Mouse (Mus musculus) hindbrain, embryonic 13.5 days (tissue): ENCODE measurements around the gene Ypel2. TPM values are rescaled to one million over a fixed set of nuclear protein-coding genes. Genes with fewer than 3 reads are reported as not detected.
"Not testable (repeated sequence)": the region's sequence is repeated elsewhere in the genome, so short reads cannot be mapped to it uniquely, and the experiment has no call there.

Source experiments
- ATAC-seq: fragments of 200-750 bp; cut with Nextera tagmentation; 2 replicates; pipeline ENCODE4 v1.8.0; 2017; ENCODE audit warnings: moderate TSS enrichment; ENCODE audit not compliant: low FRiP score
- H3K27ac ChIP-seq: fragments of 300-500 bp; sonication (generic); 2 replicates; pipeline ENCODE4 v1.5.1; 2015; ENCODE audit warnings: inconsistent platforms, mild to moderate bottlenecking, moderate library complexity
- H3K27me3 ChIP-seq: fragments of 300-500 bp; sonication (generic); 2 replicates; pipeline ENCODE4 v1.6.1; 2015; ENCODE audit warnings: mild to moderate bottlenecking, inconsistent platforms
- H3K36me3 ChIP-seq: fragments of 300-500 bp; sonication (generic); 2 replicates; pipeline ENCODE4 v1.6.1; 2015; ENCODE audit warnings: mild to moderate bottlenecking, inconsistent platforms
- H3K4me1 ChIP-seq: fragments of 300-500 bp; sonication (generic); replicated peaks from 2 replicates; pipeline ENCODE4 v1.6.1; 2015; ENCODE audit warnings: inconsistent platforms
- H3K4me2 ChIP-seq: fragments of 300-500 bp; sonication (generic); 2 replicates; pipeline ENCODE4 v1.6.1; 2015; ENCODE audit warnings: inconsistent platforms, mild to moderate bottlenecking, moderate library complexity
- H3K4me3 ChIP-seq: fragments of 300-500 bp; sonication (generic); 2 replicates; pipeline ENCODE4 v1.5.1; 2015; ENCODE audit warnings: mild to moderate bottlenecking, inconsistent platforms
- H3K9ac ChIP-seq: fragments of 300-500 bp; sonication (generic); 2 replicates; pipeline ENCODE4 v1.6.1; 2015; ENCODE audit warnings: mild to moderate bottlenecking, inconsistent platforms
- H3K9me3 ChIP-seq: fragments of 300-500 bp; sonication (generic); 2 replicates; pipeline ENCODE4 v1.6.1; 2016; ENCODE audit warnings: inconsistent platforms
- WGBS: fragments of 180-500 bp; shearing (Covaris S2); methylation state at CpG from one replicate; pipeline ENCODE4 v1.1.7; 2015; 5-methylcytosine and 5-hydroxymethylcytosine counted together
- polyA plus RNA-seq: library from polyadenylated mRNA; unstranded; fragments of >200 nt; fragmentation: Nextera tagmentation; extraction: Ambion mirVana; gene quantifications from 2 replicates; pipeline ENCODE4 v1.2.1, GENCODE M21; 2015

The Ypel2 gene
- polyA plus RNA-seq = 4.7 and 5.0 TPM in 2 replicates

- Histone ChIP-seq H3K36me3 (no peaks in the 10 kb centered on the region), H3K27ac (peak within 1 kb of the TSS; percentile 93), H3K4me3 (peak within 1 kb of the TSS; percentile 95), H3K4me1 (peaks cover 57% of the 10 kb centered on the region), H3K4me2 (peak within 1 kb of the TSS; percentile 93), H3K9ac (peak within 1 kb of the TSS; percentile 87), H3K27me3 (0 out of 2 replicates have a peak, but pooled peaks cover 3% of the 10 kb centered on the region), H3K9me3 (no peaks in the 10 kb centered on the region)
- under 1% methylated on average over 95 of the region's 96 CpGs for WGBS
- peak; percentile 99 for ATAC-seq
These were observed at the start of gene Ypel2 for GRCm38 (mm10) chr11:86993041-86994037. Gene Ypel2, minus strand, starts transcription at chr11:86993707.

GRCm38 (mm10) chr11:87043052-87043451 lies 49.5 kb upstream of the Ypel2 start:
- no peaks in the 10 kb centered on the region for H3K9me3 ChIP-seq
- no peak overlapping the region for H3K9ac ChIP-seq
- WGBS = 87% methylated on average over 3 of the region's 3 CpGs
- no peak overlapping the region for H3K4me2 ChIP-seq
- ATAC-seq = no peak
- no peak overlapping the region for H3K4me3 ChIP-seq
- no peaks in the 10 kb centered on the region for H3K4me1 ChIP-seq
- H3K27ac ChIP-seq = no peak overlapping the region
- no peaks in the 10 kb centered on the region for H3K27me3 ChIP-seq
- H3K36me3 ChIP-seq = peaks cover 93% of the 10 kb centered on the region

- Histone ChIP-seq H3K9me3 (no peaks in the 10 kb centered on the region), H3K4me2 (no peak overlapping the region), H3K9ac (no peak overlapping the region), H3K4me3 (no peak overlapping the region), H3K36me3 (peaks cover 92% of the 10 kb centered on the region), H3K27me3 (no peaks in the 10 kb centered on the region), H3K27ac (no peak overlapping the region), H3K4me1 (no peaks in the 10 kb centered on the region)
- no peak for ATAC-seq
- 85% methylated on average over 9 of the region's 9 CpGs for WGBS
These were observed 45.9 kb upstream of the Ypel2 start for GRCm38 (mm10) chr11:87039307-87039963.

- WGBS = 71% methylated on average over 4 of the region's 4 CpGs
- peaks cover 85% of the 10 kb centered on the region for H3K36me3 ChIP-seq
- H3K4me3 ChIP-seq = no peak overlapping the region
These were observed 42.7 kb upstream of the Ypel2 start for GRCm38 (mm10) chr11:87036180-87036579.

GRCm38 (mm10) chr11:87028212-87028611 lies 34.7 kb upstream of the Ypel2 start:
- WGBS = 89% methylated on average over 3 of the region's 3 CpGs
- Histone ChIP-seq H3K27ac (no peak overlapping the region), H3K4me2 (no peak overlapping the region), H3K27me3 (no peaks in the 10 kb centered on the region), H3K9ac (no peak overlapping the region), H3K9me3 (no peaks in the 10 kb centered on the region), H3K4me1 (no peaks in the 10 kb centered on the region), H3K4me3 (no peak overlapping the region), H3K36me3 (peaks cover 11% of the 10 kb centered on the region)
- ATAC-seq = no peak

More at GRCm38 (mm10) chr11:87036180-87036579, 42.7 kb upstream of the Ypel2 start:
- H3K4me1 ChIP-seq = no peaks in the 10 kb centered on the region
- ATAC-seq = no peak
- H3K9me3 ChIP-seq = no peaks in the 10 kb centered on the region
- no peak overlapping the region for H3K9ac ChIP-seq
- H3K27me3 ChIP-seq = no peaks in the 10 kb centered on the region
- H3K27ac ChIP-seq = no peak overlapping the region
- H3K4me2 ChIP-seq = no peak overlapping the region

- no peak overlapping the region for H3K4me3 ChIP-seq
- no peak overlapping the region for H3K27ac ChIP-seq
- ATAC-seq = no peak
- no peaks in the 10 kb centered on the region for H3K4me1 ChIP-seq
- H3K9ac ChIP-seq = no peak overlapping the region
- no peaks in the 10 kb centered on the region for H3K9me3 ChIP-seq
- no peaks in the 10 kb centered on the region for H3K36me3 ChIP-seq
- no peaks in the 10 kb centered on the region for H3K27me3 ChIP-seq
- 84% methylated on average over 9 of the region's 9 CpGs for whole genome bisulfite sequencing
- H3K4me2 ChIP-seq = no peak overlapping the region
These were observed 32.8 kb upstream of the Ypel2 start for GRCm38 (mm10) chr11:87026096-87026875.

GRCm38 (mm10) chr11:87025351-87025750 lies 31.8 kb upstream of the Ypel2 start:
- no peak overlapping the region for H3K4me3 ChIP-seq
- no peak overlapping the region for H3K27ac ChIP-seq
- H3K9ac ChIP-seq = no peak overlapping the region
- no peaks in the 10 kb centered on the region for H3K36me3 ChIP-seq
- no peaks in the 10 kb centered on the region for H3K27me3 ChIP-seq
- ATAC-seq = no peak
- no peaks in the 10 kb centered on the region for H3K9me3 ChIP-seq
- H3K4me1 ChIP-seq = no peaks in the 10 kb centered on the region
- H3K4me2 ChIP-seq = no peak overlapping the region
- 79% methylated on average over 3 of the region's 3 CpGs for WGBS

- not testable (repeated sequence) for H3K4me3 ChIP-seq, ATAC-seq, H3K4me2 ChIP-seq, H3K9ac ChIP-seq, H3K36me3 ChIP-seq, H3K9me3 ChIP-seq, H3K27ac ChIP-seq, H3K27me3 ChIP-seq, H3K4me1 ChIP-seq
- 66% methylated on average over 8 of the region's 8 CpGs for WGBS
These were observed 29.7 kb upstream of the Ypel2 start for GRCm38 (mm10) chr11:87023240-87023639.

GRCm38 (mm10) chr11:87022765-87023164 lies 29.3 kb upstream of the Ypel2 start:
- no peaks in the 10 kb centered on the region for H3K9me3 ChIP-seq
- no peak overlapping the region for H3K27ac ChIP-seq
- H3K36me3 ChIP-seq = no peaks in the 10 kb centered on the region
- 85% methylated on average over 4 of the region's 4 CpGs for WGBS
- H3K4me3 ChIP-seq = no peak overlapping the region
- no peak overlapping the region for H3K9ac ChIP-seq
- no peaks in the 10 kb centered on the region for H3K27me3 ChIP-seq
- H3K4me2 ChIP-seq = no peak overlapping the region
- H3K4me1 ChIP-seq = no peaks in the 10 kb centered on the region
- no peak for ATAC-seq

GRCm38 (mm10) chr11:87021551-87021950 lies 28.0 kb upstream of the Ypel2 start:
- Histone ChIP-seq H3K4me1 (no peaks in the 10 kb centered on the region), H3K9me3 (no peaks in the 10 kb centered on the region), H3K4me2 (no peak overlapping the region), H3K4me3 (no peak overlapping the region), H3K36me3 (no peaks in the 10 kb centered on the region), H3K9ac (no peak overlapping the region), H3K27ac (no peak overlapping the region), H3K27me3 (no peaks in the 10 kb centered on the region)
- no peak for ATAC-seq

GRCm38 (mm10) chr11:87020449-87020848 lies 26.9 kb upstream of the Ypel2 start:
- 84% methylated on average over 5 of the region's 5 CpGs for WGBS
- Histone ChIP-seq H3K4me1 (no peaks in the 10 kb centered on the region), H3K4me2 (no peak overlapping the region), H3K4me3 (no peak overlapping the region), H3K27ac (no peak overlapping the region), H3K9me3 (no peaks in the 10 kb centered on the region), H3K36me3 (no peaks in the 10 kb centered on the region), H3K27me3 (no peaks in the 10 kb centered on the region), H3K9ac (no peak overlapping the region)
- no peak for ATAC-seq

GRCm38 (mm10) chr11:87019431-87019830 lies 25.9 kb upstream of the Ypel2 start:
- no peak overlapping the region for H3K27ac ChIP-seq
- H3K4me1 ChIP-seq = no peaks in the 10 kb centered on the region
- no peak overlapping the region for H3K9ac ChIP-seq
- ATAC-seq = no peak
- WGBS = 88% methylated on average over 8 of the region's 8 CpGs
- H3K27me3 ChIP-seq = no peaks in the 10 kb centered on the region
- no peak overlapping the region for H3K4me3 ChIP-seq
- no peaks in the 10 kb centered on the region for H3K36me3 ChIP-seq
- H3K9me3 ChIP-seq = no peaks in the 10 kb centered on the region
- H3K4me2 ChIP-seq = no peak overlapping the region
